8 mouse cellular contexts compared by ENCODE assay signal in the genomic region with DNA sequence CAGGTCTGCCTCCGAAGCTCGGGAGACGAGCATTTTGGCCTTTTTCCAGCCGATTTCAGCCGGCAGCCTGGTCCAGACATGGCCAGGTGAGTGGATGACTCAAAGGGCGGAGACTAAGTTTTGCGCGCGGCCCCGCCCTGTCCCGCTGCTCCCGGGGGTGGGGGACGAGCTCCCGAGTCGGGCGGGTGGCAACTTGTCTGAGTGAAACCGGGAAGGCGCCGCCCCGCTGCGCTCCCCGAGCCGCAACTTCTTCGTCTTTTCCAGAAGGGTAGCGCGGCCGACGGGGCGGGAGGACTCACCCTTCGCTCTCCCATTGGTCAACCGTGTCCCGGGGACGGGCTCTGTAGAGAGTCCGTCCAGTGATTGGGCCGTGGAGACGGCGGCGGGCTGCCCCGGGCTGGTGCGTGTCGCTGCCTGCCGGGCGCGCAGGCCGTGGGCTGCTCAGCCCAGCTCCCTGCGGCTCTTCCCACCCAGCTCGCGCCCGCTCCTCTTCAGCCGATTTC. TPM values are rescaled to one million over a fixed set of nuclear protein-coding genes. Genes with fewer than 3 reads are reported as not detected.
DNase-seq lines count a peak whose midpoint lies in the region; ATAC-seq lines count a peak whose summit lies in the region.

No protein-coding gene starts in this region.

- H3K27me3 ChIP-seq in hindbrain, embryonic 16.5 days (replicated peaks; ENCODE audit: control insufficient read depth, insufficient read depth, low read length), result peaks cover 40% of the 10 kb centered on the region

- peak; percentile 92 for ATAC-seq in common myeloid progenitor, adult 5-6 weeks (replicated peaks; ENCODE audit: low read depth, poor library complexity, severe bottlenecking)
- peak; percentile 93 for ATAC-seq in hindbrain, embryonic 16.5 days

- peaks cover 11% of the 10 kb centered on the region; the same call in 1 of the 2 replicates for H3K4me1 ChIP-seq in hindbrain, embryonic 16.5 days (ENCODE audit: control insufficient read depth, insufficient read depth, low read depth, low read length)

- no peaks in the 10 kb centered on the region for H3K9me3 ChIP-seq in hindbrain, embryonic 16.5 days (ENCODE audit: control insufficient read depth, low read length)

- 0% methylated on average over 45 of the region's 50 CpGs for WGBS in hindbrain, embryonic 16.5 days

- peak overlapping the region; percentile 77 for H3K4me2 ChIP-seq in hindbrain, embryonic 16.5 days (ENCODE audit: low read length)

- DNase-seq in ZHBTc4 (ENCODE audit: low read depth, low spot score), result peak; percentile 92
- peak; percentile 93 for DNase-seq in gastrocnemius, adult 18-20 months (ENCODE audit: low spot score)
- peak; percentile 61 for DNase-seq in left cerebral cortex, adult 11 months (ENCODE audit: low spot score)
- DNase-seq in lung, postnatal 36 days, result peak; percentile 97
- DNase-seq in retina, embryonic 14.5 days (ENCODE audit: low spot score), result peak; percentile 81
- peak; percentile 89 to 96 for DNase-seq in urinary bladder, adult 18-20 months (ENCODE audit: low spot score in 2 of 2)

- H3K27ac ChIP-seq in hindbrain, embryonic 16.5 days (ENCODE audit: low read depth, low read length), result no peak overlapping the region

- H3K36me3 ChIP-seq in hindbrain, embryonic 16.5 days (ENCODE audit: control insufficient read depth, insufficient read depth, low read length), result no peaks in the 10 kb centered on the region

- peak overlapping the region; percentile 33 for H3K9ac ChIP-seq in hindbrain, embryonic 16.5 days (ENCODE audit: low read depth, low read length)

- H3K4me3 ChIP-seq in hindbrain, embryonic 16.5 days (ENCODE audit: low read length), result peak overlapping the region; percentile 46

RNA-seq across cellular contexts. Expression of a gene that starts 2.3 kb away (rescaled TPM):
- 3.6 and 4.9 TPM in 2 replicates for total RNA-seq in common myeloid progenitor, adult 5-6 weeks (2017)
- 1 to 10 TPM in 1 of 2 experiments, under 1 TPM in 1; 0.91 to 1.7 TPM for total RNA-seq in gastrocnemius, adult 18-20 months (2021)
- polyA plus RNA-seq in hindbrain, embryonic 16.5 days (2015; fragmentation: Nextera tagmentation; extraction: Ambion mirVana), result 2.1 and 2.2 TPM in 2 replicates

RNA-seq across cellular contexts. Expression of a gene that starts 15.5 kb away (rescaled TPM):
- total RNA-seq in common myeloid progenitor, adult 5-6 weeks (2017), result 18.4 and 19.0 TPM in 2 replicates
- total RNA-seq in gastrocnemius, adult 18-20 months (2021), result 1 to 10 TPM; 5.8 to 5.9 TPM
- polyA plus RNA-seq in hindbrain, embryonic 16.5 days (2015; fragmentation: Nextera tagmentation; extraction: Ambion mirVana), result 16.6 and 16.9 TPM in 2 replicates

RNA-seq across cellular contexts. Expression of a gene that starts 25.1 kb away (rescaled TPM):
- 17.3 and 18.0 TPM in 2 replicates for total RNA-seq in common myeloid progenitor, adult 5-6 weeks (2017)
- total RNA-seq in gastrocnemius, adult 18-20 months (2021), result 1 to 10 TPM; 2.8 to 4.0 TPM
- 5.9 and 7.6 TPM in 2 replicates for polyA plus RNA-seq in hindbrain, embryonic 16.5 days (2015; fragmentation: Nextera tagmentation; extraction: Ambion mirVana)

RNA-seq across cellular contexts. Expression of a gene that starts 46.4 kb away (rescaled TPM):
- total RNA-seq in common myeloid progenitor, adult 5-6 weeks (2017), result 1.4 TPM in 1 of 2 replicates, not detected in the other
- not detected for total RNA-seq in gastrocnemius, adult 18-20 months (2021)
- 0.36 TPM in 1 of 2 replicates, not detected in the other for polyA plus RNA-seq in hindbrain, embryonic 16.5 days (2015; fragmentation: Nextera tagmentation; extraction: Ambion mirVana)

RNA-seq across cellular contexts. Expression of a gene that starts 50.3 kb away (rescaled TPM):
- 13.6 and 14.5 TPM in 2 replicates for total RNA-seq in common myeloid progenitor, adult 5-6 weeks (2017)
- total RNA-seq in gastrocnemius, adult 18-20 months (2021), result 10 to 100 TPM; 24.1 to 35.7 TPM
- polyA plus RNA-seq in hindbrain, embryonic 16.5 days (2015; fragmentation: Nextera tagmentation; extraction: Ambion mirVana), result 3.6 and 3.7 TPM in 2 replicates
